Mouse (Mus musculus) embryo, embryonic 9.5 days (tissue): ENCODE data around the gene Cic.
A peak's percentile ranks its signal among the peaks of the same experiment; 100 is the strongest.

Source experiments
- DNase-seq: peaks from one replicate; pipeline ENCODE4 v3.0.0-alpha.2; 2017; ENCODE audit errors: extremely low spot score

The Cic gene

GRCm38 (mm10) chr7:25269545-25270271 is 2.2 kb downstream of the Cic start:
- no peak for DNase-seq

GRCm38 (mm10) chr7:25270652-25271633 is 3.4 kb downstream of the Cic start:
- no peak for DNase-seq

GRCm38 (mm10) chr7:25271651-25272444 is 4.3 kb downstream of the Cic start:
- DNase-seq = no peak

- no peak for DNase-seq
These were observed 5.1 kb downstream of the Cic start for GRCm38 (mm10) chr7:25272445-25273258.

- no peak for DNase-seq
These were observed 6.0 kb downstream of the Cic start for GRCm38 (mm10) chr7:25273259-25274241.

- DNase-seq = no peak
These were observed 7.1 kb downstream of the Cic start for GRCm38 (mm10) chr7:25274571-25274970.

- no peak for DNase-seq
These were observed 7.5 kb downstream of the Cic start for GRCm38 (mm10) chr7:25274996-25275395.

- DNase-seq = no peak
These were observed 8.2 kb downstream of the Cic start for GRCm38 (mm10) chr7:25275555-25276298.

GRCm38 (mm10) chr7:25277405-25277804 is 9.9 kb downstream of the Cic start:
- DNase-seq = no peak

GRCm38 (mm10) chr7:25277998-25278340 is 10.5 kb downstream of the Cic start:
- DNase-seq = no peak

GRCm38 (mm10) chr7:25278341-25279075 is 11.0 kb downstream of the Cic start:
- DNase-seq = peak; percentile 91

GRCm38 (mm10) chr7:25279076-25279860 is 11.8 kb downstream of the Cic start:
- DNase-seq = peak; percentile 88

GRCm38 (mm10) chr7:25279861-25280791 is 12.6 kb downstream of the Cic start:
- DNase-seq = peak; percentile 50

- no peak for DNase-seq
These were observed 13.7 kb downstream of the Cic start for GRCm38 (mm10) chr7:25281166-25281733.

- peak; percentile 97 for DNase-seq
These were observed 14.5 kb downstream of the Cic start for GRCm38 (mm10) chr7:25281734-25282601.
